Mouse (Mus musculus): ENCODE results near the gene Msi2. TPM values are rescaled to one million over a fixed set of nuclear protein-coding genes. Genes with fewer than 3 reads are reported as not detected.
A peak's percentile ranks its signal among the peaks of the same experiment; 100 is the strongest.

Msi2 gene
- polyA plus RNA-seq, 1 experiment from 2014 or later, result 15.1 TPM

DNA sequence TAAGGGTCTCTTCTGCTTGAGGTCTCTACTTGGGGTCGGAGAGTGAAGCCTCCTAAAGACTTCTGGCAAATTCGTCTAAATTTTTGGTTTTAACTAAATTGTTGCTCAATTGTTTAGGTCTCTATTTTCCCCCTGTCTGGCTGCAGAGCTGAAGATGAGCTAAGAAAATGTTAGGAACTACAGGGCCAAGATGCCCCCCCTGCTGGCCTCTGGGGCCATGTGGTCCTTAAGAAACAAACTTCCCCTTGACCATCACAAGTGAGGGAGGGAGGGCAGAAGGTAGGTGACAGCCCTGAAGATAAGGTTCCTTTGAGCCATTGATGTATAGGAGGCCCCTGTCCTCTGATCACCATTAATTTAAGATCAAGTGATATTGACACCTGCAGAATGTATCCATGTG is 225.7 kb downstream of the Msi2 start:
- Histone ChIP-seq H3K36me3 (ENCODE audit: control insufficient read depth, insufficient read depth, low read length) (no peaks in the 10 kb centered on the region), H3K9ac (ENCODE audit: low read length) (no peak overlapping the region), H3K4me2 (ENCODE audit: low read depth, low read length) (no peak overlapping the region), H3K27ac (ENCODE audit: low read length) (no peak overlapping the region), H3K4me3 (ENCODE audit: low read length) (no peak overlapping the region), H3K9me3 (ENCODE audit: control insufficient read depth, low read length) (no peaks in the 10 kb centered on the region), H3K27me3 (ENCODE audit: control insufficient read depth, insufficient read depth, low read depth, low read length) (no peaks in the 10 kb centered on the region), H3K4me1 (replicated peaks; ENCODE audit: control insufficient read depth, insufficient read depth, low read length) (peaks cover 8% of the 10 kb centered on the region; the same call in 1 of the 2 replicates)
- 72% methylated on average over 2 of the region's 2 CpGs for WGBS
- ATAC-seq (ENCODE audit: low read depth), result no peak

DNA sequence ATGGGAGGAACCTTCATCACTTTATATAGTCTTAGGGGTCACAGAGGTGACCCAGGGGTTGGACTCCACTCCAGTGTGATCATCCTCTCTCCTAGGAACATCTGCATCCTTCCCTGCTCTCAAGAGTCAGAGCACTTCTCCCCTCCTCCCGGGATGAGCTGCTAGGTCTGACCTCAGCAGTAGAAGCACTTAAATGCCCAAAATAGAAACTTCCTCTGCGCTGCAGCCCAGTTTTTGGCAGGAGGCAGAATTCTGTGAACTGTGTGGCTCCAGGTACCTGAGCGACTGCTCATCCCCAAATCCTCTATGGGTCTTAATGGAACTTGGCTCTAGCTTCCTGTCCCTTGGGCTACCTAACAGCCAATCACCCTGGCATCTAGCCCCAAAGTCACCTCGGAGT is 228.3 kb downstream of the Msi2 start:
- Histone ChIP-seq H3K27ac (ENCODE audit: low read length) (no peak overlapping the region), H3K4me1 (replicated peaks; ENCODE audit: control insufficient read depth, insufficient read depth, low read length) (peaks cover 14% of the 10 kb centered on the region), H3K4me3 (ENCODE audit: low read length) (no peak overlapping the region), H3K4me2 (ENCODE audit: low read depth, low read length) (no peak overlapping the region), H3K36me3 (ENCODE audit: control insufficient read depth, insufficient read depth, low read length) (no peaks in the 10 kb centered on the region), H3K9ac (ENCODE audit: low read length) (no peak overlapping the region), H3K27me3 (ENCODE audit: control insufficient read depth, insufficient read depth, low read depth, low read length) (no peaks in the 10 kb centered on the region), H3K9me3 (ENCODE audit: control insufficient read depth, low read length) (no peaks in the 10 kb centered on the region)
- ATAC-seq (ENCODE audit: low read depth), result no peak
- 53% methylated on average over 4 of the region's 4 CpGs for WGBS

DNA sequence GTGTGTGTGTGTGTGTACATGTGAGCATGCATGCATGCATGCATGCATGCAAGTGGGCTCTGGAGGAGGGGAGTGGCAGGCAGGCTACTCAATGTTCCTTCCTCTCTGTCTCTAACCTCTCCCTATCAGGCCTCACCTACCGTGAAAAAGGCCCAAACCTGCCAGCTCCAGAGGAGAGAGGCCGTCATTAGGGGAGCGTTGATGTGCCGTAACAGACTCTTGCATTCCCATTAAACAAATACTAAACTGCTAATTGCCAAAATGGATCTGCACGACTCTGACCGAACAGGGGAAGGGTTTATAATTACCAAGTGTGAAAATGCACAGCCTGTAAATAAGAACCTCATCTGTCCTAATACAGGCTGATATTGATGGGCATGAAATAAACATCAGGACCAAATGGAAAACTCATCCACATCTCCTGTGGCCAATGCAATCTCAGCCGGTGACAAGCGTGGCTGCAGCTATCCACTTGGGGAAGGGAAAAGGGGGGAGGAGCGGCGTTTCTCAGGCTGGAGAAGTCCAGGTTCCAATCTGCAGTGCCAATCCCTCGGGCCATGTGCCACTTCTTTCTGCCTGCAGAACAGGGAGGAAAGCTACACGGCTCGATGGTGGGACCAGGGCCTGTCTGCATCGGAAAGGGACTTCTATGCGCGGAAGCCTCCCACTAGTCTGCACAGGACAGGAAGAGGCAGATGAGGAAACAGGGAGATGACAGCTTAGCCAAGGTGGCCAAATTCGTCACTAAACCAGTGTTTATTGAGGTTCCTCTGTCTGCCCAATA is 229.2 kb downstream of the Msi2 start:
- Histone ChIP-seq H3K9me3 (ENCODE audit: control insufficient read depth, low read length) (no peaks in the 10 kb centered on the region), H3K27me3 (ENCODE audit: control insufficient read depth, insufficient read depth, low read depth, low read length) (no peaks in the 10 kb centered on the region), H3K9ac (ENCODE audit: low read length) (no peak overlapping the region), H3K36me3 (ENCODE audit: control insufficient read depth, insufficient read depth, low read length) (no peaks in the 10 kb centered on the region), H3K4me2 (ENCODE audit: low read depth, low read length) (no peak overlapping the region), H3K4me1 (replicated peaks; ENCODE audit: control insufficient read depth, insufficient read depth, low read length) (peaks cover 16% of the 10 kb centered on the region), H3K27ac (ENCODE audit: low read length) (no peak overlapping the region), H3K4me3 (ENCODE audit: low read length) (no peak overlapping the region)
- WGBS, result 73% methylated on average over 17 of the region's 17 CpGs
- 0 out of 2 replicates have a peak, but pooled peaks have one; percentile 9 for ATAC-seq (ENCODE audit: low read depth)

DNA sequence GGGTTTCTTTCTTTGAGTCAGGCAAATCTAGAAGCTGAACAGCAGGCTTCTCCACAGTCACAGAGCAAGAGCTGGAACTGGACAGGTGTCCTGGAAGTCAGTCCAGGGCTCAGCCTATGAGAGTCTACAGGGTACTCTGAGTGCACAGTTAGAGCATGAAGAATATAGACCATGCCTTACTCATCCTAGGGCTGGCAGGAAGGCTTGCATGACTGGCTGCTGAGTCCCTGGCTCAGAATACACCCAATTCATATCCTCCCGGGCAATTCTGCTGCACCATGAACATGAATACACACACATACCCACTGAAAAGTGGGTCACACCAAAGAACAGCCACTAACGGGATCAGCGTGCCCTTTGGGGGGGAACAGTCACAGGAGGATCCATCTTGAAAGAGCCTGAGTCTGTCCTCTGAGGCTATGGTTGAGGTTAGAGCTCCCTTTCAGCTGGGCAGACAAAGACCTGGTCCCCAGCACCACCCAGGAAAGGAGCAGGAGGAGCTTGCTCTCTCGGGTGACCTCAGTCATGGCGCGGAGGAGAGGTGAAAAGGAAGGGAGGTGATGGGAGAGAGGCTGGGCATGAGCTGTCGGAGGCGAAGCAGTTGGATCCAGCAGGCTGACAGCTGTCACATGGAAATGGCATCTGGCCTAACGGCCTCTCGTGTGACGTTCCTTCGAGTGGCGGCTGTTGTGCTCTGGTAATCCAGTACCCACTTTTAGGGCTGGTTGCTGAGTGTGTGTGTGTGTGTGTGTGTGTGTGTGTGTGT is 230.0 kb downstream of the Msi2 start:
- H3K4me3 ChIP-seq (ENCODE audit: low read length), result no peak overlapping the region
- no peaks in the 10 kb centered on the region for H3K9me3 ChIP-seq (ENCODE audit: control insufficient read depth, low read length)
- no peak overlapping the region for H3K4me2 ChIP-seq (ENCODE audit: low read depth, low read length)
- 65% methylated on average over 13 of the region's 13 CpGs for WGBS
- H3K4me1 ChIP-seq (replicated peaks; ENCODE audit: control insufficient read depth, insufficient read depth, low read length), result peaks cover 16% of the 10 kb centered on the region
- peak; percentile 20; the same call in 1 of the 2 replicates for ATAC-seq (ENCODE audit: low read depth)
- no peaks in the 10 kb centered on the region for H3K27me3 ChIP-seq (ENCODE audit: control insufficient read depth, insufficient read depth, low read depth, low read length)
- H3K36me3 ChIP-seq (ENCODE audit: control insufficient read depth, insufficient read depth, low read length), result no peaks in the 10 kb centered on the region
- no peak overlapping the region for H3K27ac ChIP-seq (ENCODE audit: low read length)
- H3K9ac ChIP-seq (ENCODE audit: low read length), result no peak overlapping the region

DNA sequence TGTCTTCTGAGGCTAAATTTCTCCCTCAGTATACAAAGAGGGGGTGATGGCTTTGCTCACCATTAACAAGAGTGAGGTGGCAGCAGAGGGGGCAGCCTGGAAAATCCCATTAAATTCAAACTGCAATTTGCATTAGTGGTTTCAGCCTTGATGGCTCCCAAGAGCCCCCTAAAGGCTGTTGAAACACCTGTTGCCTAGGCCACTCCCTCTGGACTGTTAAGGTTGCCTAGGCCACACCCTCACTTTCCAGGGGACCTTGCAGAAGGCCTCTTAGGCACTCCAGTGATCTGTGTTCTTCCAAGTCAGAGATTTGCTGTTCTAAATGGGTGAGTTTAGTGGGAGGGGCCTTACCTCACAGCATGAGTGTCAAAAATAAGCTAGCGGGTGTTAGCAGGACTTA is 232.3 kb downstream of the Msi2 start:
- Histone ChIP-seq H3K27me3 (ENCODE audit: control insufficient read depth, insufficient read depth, low read depth, low read length) (no peaks in the 10 kb centered on the region), H3K4me1 (replicated peaks; ENCODE audit: control insufficient read depth, insufficient read depth, low read length) (peaks cover 27% of the 10 kb centered on the region), H3K4me3 (ENCODE audit: low read length) (no peak overlapping the region), H3K27ac (ENCODE audit: low read length) (no peak overlapping the region), H3K9me3 (ENCODE audit: control insufficient read depth, low read length) (no peaks in the 10 kb centered on the region), H3K36me3 (ENCODE audit: control insufficient read depth, insufficient read depth, low read length) (no peaks in the 10 kb centered on the region), H3K4me2 (ENCODE audit: low read depth, low read length) (no peak overlapping the region), H3K9ac (ENCODE audit: low read length) (no peak overlapping the region)
- WGBS, result 63% methylated on average over 1 of the region's 1 CpGs
- ATAC-seq (ENCODE audit: low read depth), result peak; percentile 64

DNA sequence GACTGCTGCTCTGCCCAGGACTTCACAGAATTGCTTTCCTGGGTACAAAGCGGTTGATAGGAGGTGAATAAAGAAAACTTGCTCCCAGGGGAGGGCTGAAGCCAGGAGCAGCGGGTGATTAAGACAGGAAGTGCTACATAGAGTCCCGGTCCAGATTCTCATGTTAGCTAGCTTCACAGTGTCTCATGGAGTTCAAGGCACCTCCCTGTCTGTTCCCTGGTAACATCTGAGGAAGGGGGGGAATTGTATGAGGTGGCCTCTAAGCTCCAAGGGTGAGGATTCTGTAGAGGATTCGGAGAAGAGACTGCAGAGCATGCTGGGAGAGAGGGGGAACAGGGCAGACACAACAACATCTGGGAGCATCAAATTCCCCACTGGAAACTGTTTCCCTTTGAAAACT is 233.2 kb downstream of the Msi2 start:
- no peak for ATAC-seq (ENCODE audit: low read depth)
- Histone ChIP-seq H3K27ac (ENCODE audit: low read length) (no peak overlapping the region), H3K4me2 (ENCODE audit: low read depth, low read length) (no peak overlapping the region), H3K4me1 (replicated peaks; ENCODE audit: control insufficient read depth, insufficient read depth, low read length) (peaks cover 32% of the 10 kb centered on the region), H3K9ac (ENCODE audit: low read length) (no peak overlapping the region), H3K4me3 (ENCODE audit: low read length) (no peak overlapping the region), H3K36me3 (ENCODE audit: control insufficient read depth, insufficient read depth, low read length) (no peaks in the 10 kb centered on the region), H3K9me3 (ENCODE audit: control insufficient read depth, low read length) (no peaks in the 10 kb centered on the region), H3K27me3 (ENCODE audit: control insufficient read depth, insufficient read depth, low read depth, low read length) (no peaks in the 10 kb centered on the region)
- 43% methylated on average over 4 of the region's 4 CpGs for WGBS

DNA sequence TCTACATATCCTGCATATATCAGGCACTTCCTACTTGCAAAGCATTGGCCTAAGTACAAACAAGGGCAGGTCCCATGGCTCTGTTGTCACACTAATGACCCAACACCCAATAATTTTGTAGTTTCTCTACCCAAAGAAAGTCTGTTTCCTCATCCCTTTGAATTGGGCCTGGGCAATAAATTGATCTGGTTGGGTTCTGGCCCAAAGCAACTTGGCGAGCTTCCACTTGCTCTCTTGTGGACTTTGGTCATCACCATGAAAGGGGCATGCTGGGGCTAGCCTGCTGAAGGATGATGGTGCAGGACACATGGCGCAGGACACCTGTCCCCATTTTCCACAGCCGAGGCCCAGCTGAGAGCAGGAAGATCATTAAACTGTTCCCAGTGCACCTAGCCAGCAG is 234.3 kb downstream of the Msi2 start:
- H3K27ac ChIP-seq (ENCODE audit: low read length), result no peak overlapping the region
- ATAC-seq (ENCODE audit: low read depth), result no peak
- no peaks in the 10 kb centered on the region for H3K9me3 ChIP-seq (ENCODE audit: control insufficient read depth, low read length)
- peaks cover 35% of the 10 kb centered on the region for H3K4me1 ChIP-seq (replicated peaks; ENCODE audit: control insufficient read depth, insufficient read depth, low read length)
- H3K4me3 ChIP-seq (ENCODE audit: low read length), result no peak overlapping the region
- H3K9ac ChIP-seq (ENCODE audit: low read length), result no peak overlapping the region
- no peaks in the 10 kb centered on the region for H3K36me3 ChIP-seq (ENCODE audit: control insufficient read depth, insufficient read depth, low read length)
- no peaks in the 10 kb centered on the region for H3K27me3 ChIP-seq (ENCODE audit: control insufficient read depth, insufficient read depth, low read depth, low read length)
- 95% methylated on average over 3 of the region's 3 CpGs for WGBS
- no peak overlapping the region for H3K4me2 ChIP-seq (ENCODE audit: low read depth, low read length)

DNA sequence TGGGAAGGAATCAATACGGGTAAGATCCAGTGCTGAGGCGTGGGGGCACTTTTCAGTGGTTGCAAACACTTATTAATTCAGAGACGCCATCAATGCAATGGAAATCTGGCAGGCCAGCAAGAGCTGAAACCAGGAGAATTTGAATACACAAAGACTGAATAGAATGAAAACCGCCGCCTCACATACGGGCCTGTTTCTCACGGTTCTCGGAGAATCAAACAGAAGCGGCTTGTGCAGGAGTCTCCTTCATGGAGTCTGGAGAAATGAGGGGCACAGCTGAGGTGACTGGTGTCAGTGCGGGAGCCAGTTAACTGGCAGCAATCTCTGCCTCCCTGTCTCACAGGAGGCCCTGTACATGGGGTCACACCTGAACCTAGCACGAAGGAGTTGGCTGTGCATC is 235.7 kb downstream of the Msi2 start:
- no peaks in the 10 kb centered on the region for H3K27me3 ChIP-seq (ENCODE audit: control insufficient read depth, insufficient read depth, low read depth, low read length)
- WGBS, result 67% methylated on average over 11 of the region's 11 CpGs
- H3K9ac ChIP-seq (ENCODE audit: low read length), result no peak overlapping the region
- H3K4me3 ChIP-seq (ENCODE audit: low read length), result no peak overlapping the region
- H3K9me3 ChIP-seq (ENCODE audit: control insufficient read depth, low read length), result no peaks in the 10 kb centered on the region
- H3K36me3 ChIP-seq (ENCODE audit: control insufficient read depth, insufficient read depth, low read length), result no peaks in the 10 kb centered on the region
- ATAC-seq (ENCODE audit: low read depth), result no peak
- no peak overlapping the region for H3K4me2 ChIP-seq (ENCODE audit: low read depth, low read length)
- no peak overlapping the region for H3K27ac ChIP-seq (ENCODE audit: low read length)
- peaks cover 39% of the 10 kb centered on the region for H3K4me1 ChIP-seq (replicated peaks; ENCODE audit: control insufficient read depth, insufficient read depth, low read length)

DNA sequence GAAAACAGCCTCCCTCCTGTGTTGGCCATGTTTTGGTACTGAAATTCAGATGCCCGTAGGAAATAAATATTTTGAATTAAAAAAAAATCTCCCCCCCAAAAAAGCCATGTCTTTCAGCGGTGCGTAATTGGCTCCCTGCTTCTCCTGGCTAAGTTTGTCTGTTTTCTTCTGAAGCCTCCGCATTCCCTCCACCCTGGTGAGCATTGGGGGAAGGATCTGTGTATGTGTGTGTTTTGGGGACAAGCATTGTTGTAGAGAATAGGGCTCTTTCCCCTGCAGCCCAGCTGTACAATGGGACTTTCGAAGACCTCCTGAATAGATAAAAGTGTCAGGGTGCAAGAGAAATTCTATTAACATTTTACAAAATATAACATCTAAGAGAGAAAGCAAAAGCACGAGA is 236.1 kb downstream of the Msi2 start:
- peaks cover 42% of the 10 kb centered on the region for H3K4me1 ChIP-seq (replicated peaks; ENCODE audit: control insufficient read depth, insufficient read depth, low read length)

More for the DNA sequence above, 236.1 kb downstream of the Msi2 start:
- H3K9ac ChIP-seq (ENCODE audit: low read length), result no peak overlapping the region
- H3K27ac ChIP-seq (ENCODE audit: low read length), result no peak overlapping the region
- WGBS, result 66% methylated on average over 6 of the region's 6 CpGs
- H3K4me2 ChIP-seq (ENCODE audit: low read depth, low read length), result no peak overlapping the region
- H3K36me3 ChIP-seq (ENCODE audit: control insufficient read depth, insufficient read depth, low read length), result no peaks in the 10 kb centered on the region
- H3K27me3 ChIP-seq (ENCODE audit: control insufficient read depth, insufficient read depth, low read depth, low read length), result no peaks in the 10 kb centered on the region
- H3K4me3 ChIP-seq (ENCODE audit: low read length), result no peak overlapping the region
- ATAC-seq (ENCODE audit: low read depth), result no peak
- H3K9me3 ChIP-seq (ENCODE audit: control insufficient read depth, low read length), result no peaks in the 10 kb centered on the region
